Mouse (Mus musculus) forebrain, embryonic 14.5 days (tissue): Measurements from ENCODE around the gene Nfe2l2. TPM values are rescaled to one million over a fixed set of nuclear protein-coding genes. Genes with fewer than 3 reads are reported as not detected.

Experiments
- ATAC-seq: fragments of 200-750 bp; cut with Nextera tagmentation; 2 replicates; pipeline ENCODE4 v1.8.0; 2017; ENCODE audit warnings: mild to moderate bottlenecking, moderate library complexity
- DNase-seq: peaks from one replicate; pipeline ENCODE4 v3.0.0-alpha.2; 2015; ENCODE audit warnings: low spot score
- H3K27ac ChIP-seq: fragments of 300-500 bp; sonication (generic); 2 replicates; pipeline ENCODE4 v1.5.1; 2014; ENCODE audit warnings: low read depth, mild to moderate bottlenecking, control low read depth, low read length, moderate library complexity
- H3K27me3 ChIP-seq: fragments of 300-500 bp; sonication (generic); replicated peaks from 2 replicates; pipeline ENCODE4 v1.6.1; 2014; ENCODE audit warnings: low read length, control low read depth, mixed read lengths; ENCODE audit not compliant: control insufficient read depth, insufficient read depth
- H3K36me3 ChIP-seq: fragments of 300-500 bp; sonication (generic); 2 replicates; pipeline ENCODE4 v1.6.1; 2014; ENCODE audit warnings: low read length, control low read depth; ENCODE audit not compliant: control insufficient read depth, insufficient read depth
- H3K4me1 ChIP-seq: fragments of 300-500 bp; sonication (generic); 2 replicates; pipeline ENCODE4 v1.6.1; 2014; ENCODE audit warnings: antibody characterized with exemption, low read length, control low read depth; ENCODE audit not compliant: control insufficient read depth, insufficient read depth
- H3K4me2 ChIP-seq: fragments of 300-500 bp; sonication (generic); 2 replicates; pipeline ENCODE4 v1.6.1; 2014; ENCODE audit warnings: mild to moderate bottlenecking, control low read depth, low read length
- H3K4me3 ChIP-seq: fragments of 300-500 bp; sonication (generic); 2 replicates; pipeline ENCODE4 v1.5.1; 2014; ENCODE audit warnings: low read depth, low read length, control low read depth
- H3K9ac ChIP-seq: fragments of 300-500 bp; sonication (generic); 2 replicates; pipeline ENCODE4 v1.6.1; 2014; ENCODE audit warnings: mild to moderate bottlenecking, low read length, control low read depth, moderate library complexity
- H3K9me3 ChIP-seq: fragments of 300-500 bp; sonication (generic); replicated peaks from 2 replicates; pipeline ENCODE4 v1.6.1; 2016; ENCODE audit warnings: low read length, control low read depth, mixed read lengths; ENCODE audit not compliant: control insufficient read depth
- WGBS: fragments of 180-500 bp; shearing (Covaris S2); extraction: QIAGEN DNeasy Blood & Tissue Kit; methylation state at CpG from one replicate; pipeline ENCODE4 v1.1.7; 2014; 5-methylcytosine and 5-hydroxymethylcytosine counted together
- polyA plus RNA-seq: library from polyadenylated mRNA; unstranded; fragments of >200 nt; fragmentation: Nextera tagmentation; extraction: Ambion mirVana; gene quantifications from 2 replicates; pipeline ENCODE4 v1.2.1, GENCODE M21; 2014

Nfe2l2 gene
- polyA plus RNA-seq, 1 experiment from 2014 or later = 17.9 TPM

- Histone ChIP-seq H3K36me3 (no peaks in the 10 kb centered on the region), H3K4me2 (no peak overlapping the region), H3K9ac (no peak overlapping the region), H3K27me3 (no peaks in the 10 kb centered on the region), H3K27ac (no peak overlapping the region), H3K4me1 (no peaks in the 10 kb centered on the region), H3K9me3 (no peaks in the 10 kb centered on the region), H3K4me3 (no peak overlapping the region)
- ATAC-seq (no peak), DNase-seq (no peak)
- WGBS = 94% methylated on average over 7 of the region's 7 CpGs
Observed at GRCm38 (mm10) chr2:75733177-75733576, 28.7 kb upstream of the Nfe2l2 start.

GRCm38 (mm10) chr2:75731929-75732328 is 27.5 kb upstream of the Nfe2l2 start:
- no peaks in the 10 kb centered on the region for H3K36me3 ChIP-seq
- H3K27me3 ChIP-seq = no peaks in the 10 kb centered on the region
- H3K9me3 ChIP-seq = no peaks in the 10 kb centered on the region
- WGBS = 36% methylated on average over 2 of the region's 2 CpGs
- H3K4me2 ChIP-seq = no peak overlapping the region
- H3K9ac ChIP-seq = no peak overlapping the region
- H3K27ac ChIP-seq = no peak overlapping the region
- no peak for ATAC-seq
- DNase-seq = no peak
- no peak overlapping the region for H3K4me3 ChIP-seq
- H3K4me1 ChIP-seq = no peaks in the 10 kb centered on the region

- DNase-seq (no peak), ATAC-seq (no peak)
- H3K27ac ChIP-seq = no peak overlapping the region
- H3K4me3 ChIP-seq = no peak overlapping the region
- WGBS = 85% methylated on average over 5 of the region's 5 CpGs
- no peaks in the 10 kb centered on the region for H3K4me1 ChIP-seq
- H3K9me3 ChIP-seq = no peaks in the 10 kb centered on the region
- no peaks in the 10 kb centered on the region for H3K27me3 ChIP-seq
- no peak overlapping the region for H3K4me2 ChIP-seq
- H3K9ac ChIP-seq = no peak overlapping the region
- H3K36me3 ChIP-seq = no peaks in the 10 kb centered on the region
Observed at GRCm38 (mm10) chr2:75731233-75731651, 26.8 kb upstream of the Nfe2l2 start.

GRCm38 (mm10) chr2:75730052-75730451 is 25.6 kb upstream of the Nfe2l2 start:
- H3K27me3 ChIP-seq = no peaks in the 10 kb centered on the region
- no peak overlapping the region for H3K4me3 ChIP-seq
- H3K36me3 ChIP-seq = no peaks in the 10 kb centered on the region
- H3K27ac ChIP-seq = no peak overlapping the region
- 83% methylated on average over 10 of the region's 10 CpGs for WGBS
- DNase-seq = no peak
- H3K9me3 ChIP-seq = no peaks in the 10 kb centered on the region
- no peak for ATAC-seq
- no peaks in the 10 kb centered on the region for H3K4me1 ChIP-seq
- H3K4me2 ChIP-seq = no peak overlapping the region
- no peak overlapping the region for H3K9ac ChIP-seq

GRCm38 (mm10) chr2:75724863-75725445 is 20.5 kb upstream of the Nfe2l2 start:
- H3K27ac ChIP-seq = no peak overlapping the region
- 83% methylated on average over 5 of the region's 5 CpGs for WGBS
- no peaks in the 10 kb centered on the region for H3K9me3 ChIP-seq

GRCm38 (mm10) chr2:75723481-75723880 is 19.0 kb upstream of the Nfe2l2 start:
- Histone ChIP-seq H3K4me2 (no peak overlapping the region), H3K9me3 (no peaks in the 10 kb centered on the region), H3K9ac (no peak overlapping the region), H3K4me1 (no peaks in the 10 kb centered on the region), H3K36me3 (no peaks in the 10 kb centered on the region), H3K27ac (no peak overlapping the region), H3K4me3 (no peak overlapping the region), H3K27me3 (no peaks in the 10 kb centered on the region)
- ATAC-seq = no peak
- WGBS = 95% methylated on average over 8 of the region's 8 CpGs
- no peak for DNase-seq

More at GRCm38 (mm10) chr2:75724863-75725445, 20.5 kb upstream of the Nfe2l2 start:
- Histone ChIP-seq H3K4me1 (no peaks in the 10 kb centered on the region), H3K27me3 (no peaks in the 10 kb centered on the region), H3K4me2 (no peak overlapping the region), H3K36me3 (no peaks in the 10 kb centered on the region), H3K9ac (no peak overlapping the region), H3K4me3 (no peak overlapping the region)
- DNase-seq (no peak), ATAC-seq (no peak)

GRCm38 (mm10) chr2:75722893-75723292 is 18.5 kb upstream of the Nfe2l2 start:
- 87% methylated on average over 5 of the region's 5 CpGs for WGBS
- no peak for ATAC-seq

GRCm38 (mm10) chr2:75720236-75721027 is 16.0 kb upstream of the Nfe2l2 start:
- H3K27ac ChIP-seq = no peak overlapping the region
- H3K9me3 ChIP-seq = no peaks in the 10 kb centered on the region
- H3K4me1 ChIP-seq = no peaks in the 10 kb centered on the region
- no peaks in the 10 kb centered on the region for H3K27me3 ChIP-seq
- no peak for ATAC-seq
- H3K4me2 ChIP-seq = no peak overlapping the region
- H3K4me3 ChIP-seq = no peak overlapping the region
- H3K9ac ChIP-seq = no peak overlapping the region
- no peak for DNase-seq
- H3K36me3 ChIP-seq = no peaks in the 10 kb centered on the region
- 88% methylated on average over 11 of the region's 11 CpGs for WGBS

More at GRCm38 (mm10) chr2:75722893-75723292, 18.5 kb upstream of the Nfe2l2 start:
- no peaks in the 10 kb centered on the region for H3K9me3 ChIP-seq
- no peak overlapping the region for H3K9ac ChIP-seq
- DNase-seq = no peak
- H3K27ac ChIP-seq = no peak overlapping the region
- no peak overlapping the region for H3K4me3 ChIP-seq
- H3K4me2 ChIP-seq = no peak overlapping the region
- H3K36me3 ChIP-seq = no peaks in the 10 kb centered on the region
- H3K27me3 ChIP-seq = no peaks in the 10 kb centered on the region
- no peaks in the 10 kb centered on the region for H3K4me1 ChIP-seq

GRCm38 (mm10) chr2:75719331-75719869 is 15.0 kb upstream of the Nfe2l2 start:
- DNase-seq (no peak), ATAC-seq (no peak)
- no peak overlapping the region for H3K4me2 ChIP-seq
- H3K27ac ChIP-seq = no peak overlapping the region
- H3K4me1 ChIP-seq = no peaks in the 10 kb centered on the region
- no peak overlapping the region for H3K9ac ChIP-seq
- no peaks in the 10 kb centered on the region for H3K27me3 ChIP-seq
- no peaks in the 10 kb centered on the region for H3K36me3 ChIP-seq
- no peaks in the 10 kb centered on the region for H3K9me3 ChIP-seq
- 82% methylated on average over 3 of the region's 3 CpGs for WGBS
- no peak overlapping the region for H3K4me3 ChIP-seq
